Mouse (Mus musculus) lung, embryonic 16.5 days (tissue): ENCODE data around the gene Mprip. TPM values are rescaled to one million over a fixed set of nuclear protein-coding genes. Genes with fewer than 3 reads are reported as not detected.

Experiments used
- ATAC-seq: fragments of 200-750 bp; cut with Nextera tagmentation; 2 replicates; pipeline ENCODE4 v1.8.0; 2017; ENCODE audit warnings: low read depth, mild to moderate bottlenecking, moderate library complexity
- H3K27ac ChIP-seq: fragments of 300-500 bp; sonication (generic); 2 replicates; pipeline ENCODE4 v1.5.1; 2014; ENCODE audit warnings: mild to moderate bottlenecking, control low read depth, low read length
- H3K27me3 ChIP-seq: fragments of 300-500 bp; sonication (generic); 2 replicates; pipeline ENCODE4 v1.6.1; 2014; ENCODE audit warnings: low read depth, low read length, mixed read lengths; ENCODE audit not compliant: control insufficient read depth, insufficient read depth
- H3K36me3 ChIP-seq: fragments of 300-500 bp; sonication (generic); 2 replicates; pipeline ENCODE4 v1.6.1; 2014; ENCODE audit warnings: low read length; ENCODE audit not compliant: control insufficient read depth, insufficient read depth
- H3K4me1 ChIP-seq: fragments of 300-500 bp; sonication (generic); replicated peaks from 2 replicates; pipeline ENCODE4 v1.6.1; 2014; ENCODE audit warnings: low read length, mixed read lengths; ENCODE audit not compliant: control insufficient read depth, insufficient read depth
- H3K4me2 ChIP-seq: fragments of 300-500 bp; sonication (generic); 2 replicates; pipeline ENCODE4 v1.6.1; 2014; ENCODE audit warnings: low read depth, low read length, control low read depth
- H3K4me3 ChIP-seq: fragments of 300-500 bp; sonication (generic); 2 replicates; pipeline ENCODE4 v1.5.1; 2014; ENCODE audit warnings: mild to moderate bottlenecking, low read length, control low read depth
- H3K9ac ChIP-seq: fragments of 300-500 bp; sonication (generic); 2 replicates; pipeline ENCODE4 v1.6.1; 2014; ENCODE audit warnings: low read length, control low read depth
- H3K9me3 ChIP-seq: fragments of 300-500 bp; sonication (generic); 2 replicates; pipeline ENCODE4 v1.6.1; 2016; ENCODE audit warnings: low read length; ENCODE audit not compliant: control insufficient read depth
- WGBS: fragments of 180-500 bp; shearing (Covaris S2); extraction: QIAGEN DNeasy Blood & Tissue Kit; methylation state at CpG from one replicate; pipeline ENCODE4 v1.1.7; 2014; 5-methylcytosine and 5-hydroxymethylcytosine counted together
- polyA plus RNA-seq: library from polyadenylated mRNA; unstranded; fragments of >200 nt; fragmentation: Nextera tagmentation; extraction: Ambion mirVana; gene quantifications from 2 replicates; pipeline ENCODE4 v1.2.1, GENCODE M21; 2015

Mprip gene
- polyA plus RNA-seq, 1 experiment from 2014 or later, result 52.9 TPM

GRCm38 (mm10) chr11:59814311-59814710 lies 153.2 kb downstream of the Mprip start:
- H3K9me3 ChIP-seq, result no peaks in the 10 kb centered on the region
- H3K4me1 ChIP-seq, result peaks cover 4% of the 10 kb centered on the region
- H3K4me2 ChIP-seq, result no peak overlapping the region
- no peak overlapping the region for H3K27ac ChIP-seq
- ATAC-seq, result no peak
- H3K9ac ChIP-seq, result no peak overlapping the region
- no peaks in the 10 kb centered on the region for H3K27me3 ChIP-seq
- peaks cover 31% of the 10 kb centered on the region for H3K36me3 ChIP-seq
- 89% methylated on average over 1 of the region's 1 CpGs for WGBS
- H3K4me3 ChIP-seq, result no peak overlapping the region

- WGBS, result 85% methylated on average over 6 of the region's 6 CpGs
- Histone ChIP-seq H3K4me2 (no peak overlapping the region), H3K9ac (no peak overlapping the region)
Measured at GRCm38 (mm10) chr11:59814936-59815335, 153.8 kb downstream of the Mprip start.

GRCm38 (mm10) chr11:59815482-59816065 lies 154.5 kb downstream of the Mprip start:
- Histone ChIP-seq H3K36me3 (peaks cover 40% of the 10 kb centered on the region), H3K4me1 (peaks cover 4% of the 10 kb centered on the region), H3K9ac (no peak overlapping the region), H3K27me3 (no peaks in the 10 kb centered on the region), H3K27ac (no peak overlapping the region), H3K9me3 (no peaks in the 10 kb centered on the region), H3K4me3 (no peak overlapping the region), H3K4me2 (no peak overlapping the region)
- ATAC-seq, result no peak
- 81% methylated on average over 6 of the region's 6 CpGs for WGBS

More at GRCm38 (mm10) chr11:59814936-59815335, 153.8 kb downstream of the Mprip start:
- Histone ChIP-seq H3K27me3 (no peaks in the 10 kb centered on the region), H3K4me3 (no peak overlapping the region), H3K4me1 (peaks cover 4% of the 10 kb centered on the region), H3K9me3 (no peaks in the 10 kb centered on the region), H3K36me3 (peaks cover 37% of the 10 kb centered on the region), H3K27ac (no peak overlapping the region)
- ATAC-seq, result no peak

- no peak overlapping the region for H3K4me2 ChIP-seq
- H3K36me3 ChIP-seq, result peaks cover 56% of the 10 kb centered on the region
- no peaks in the 10 kb centered on the region for H3K27me3 ChIP-seq
- WGBS, result 95% methylated on average over 3 of the region's 3 CpGs
- ATAC-seq, result no peak
- no peak overlapping the region for H3K27ac ChIP-seq
- H3K9me3 ChIP-seq, result no peaks in the 10 kb centered on the region
- no peaks in the 10 kb centered on the region for H3K4me1 ChIP-seq
- H3K9ac ChIP-seq, result no peak overlapping the region
- no peak overlapping the region for H3K4me3 ChIP-seq
Measured at GRCm38 (mm10) chr11:59817916-59818315, 156.8 kb downstream of the Mprip start.

GRCm38 (mm10) chr11:59821625-59822024 lies 160.5 kb downstream of the Mprip start:
- ATAC-seq, result no peak
- Histone ChIP-seq H3K9me3 (no peaks in the 10 kb centered on the region), H3K9ac (no peak overlapping the region), H3K27ac (no peak overlapping the region), H3K4me3 (no peak overlapping the region), H3K27me3 (no peaks in the 10 kb centered on the region), H3K4me2 (no peak overlapping the region), H3K36me3 (peaks cover 75% of the 10 kb centered on the region), H3K4me1 (no peaks in the 10 kb centered on the region)
- WGBS, result 87% methylated on average over 3 of the region's 3 CpGs

Other genes starting within 250 kb of the Mprip start
- gene Jmjd4, start 211.3 kb upstream of the Mprip start, polyA plus RNA-seq, result 9.8 and 10.3 TPM in 2 replicates
- gene Snap47, start 210.1 kb upstream of the Mprip start, polyA plus RNA-seq, result 92.9 and 94.0 TPM in 2 replicates
- gene Zfp867, start 188.8 kb upstream of the Mprip start, polyA plus RNA-seq, result 7.8 and 10.0 TPM in 2 replicates
- 24.5 and 25.2 TPM in 2 replicates for gene Zkscan17, start 134.6 kb upstream of the Mprip start, polyA plus RNA-seq
- 0.31 and 0.54 TPM in 2 replicates for gene Nlrp3, start 119.7 kb upstream of the Mprip start, polyA plus RNA-seq
- gene Olfr222, start 85.1 kb upstream of the Mprip start, polyA plus RNA-seq, result not detected in 2 replicates
- not detected in 2 replicates for gene Olfr223, start 68.0 kb upstream of the Mprip start, polyA plus RNA-seq
- gene Pld6, start 126.3 kb downstream of the Mprip start, polyA plus RNA-seq, result 7.9 and 10.3 TPM in 2 replicates
- 28.1 and 32.1 TPM in 2 replicates for gene Flcn, start 148.7 kb downstream of the Mprip start, polyA plus RNA-seq
- 32.8 and 36.0 TPM in 2 replicates for gene Nt5m, start 178.1 kb downstream of the Mprip start, polyA plus RNA-seq
- 189 and 199 TPM in 2 replicates for gene Cops3, start 178.5 kb downstream of the Mprip start, polyA plus RNA-seq